Mouse (Mus musculus) left cerebral cortex, postnatal 14 days (tissue): ENCODE results near the gene Rara. TPM values are rescaled to one million over a fixed set of nuclear protein-coding genes. Genes with fewer than 3 reads are reported as not detected.

Experiments used
- DNase-seq, 2 experiments: peaks; one replicate each; pipeline ENCODE4 v3.0.0; 2021 to 2022; ENCODE audit warnings: low spot score in 2 of 2, mixed read lengths in 1 of 2
- intact Hi-C: fragments of 180-260 bp; cut with DNase I; formaldehyde crosslinking; loops from one replicate; pipeline ENCODE4 v1.15.1; 2025
- total RNA-seq, 2 experiments: library from RNA; stranded (reverse); gene quantifications; 2 replicates each; pipeline ENCODE4 v1.2.3; 2021

Gene Rara
- total RNA-seq, 2 experiments from 2014 or later: 14.6 to 15.1 TPM

GRCm38 (mm10) chr11:98947969-98948569 lies 20.5 kb downstream of the Rara start:
- intact Hi-C loops: no loop called here
- no peak for DNase-seq

DNA sequence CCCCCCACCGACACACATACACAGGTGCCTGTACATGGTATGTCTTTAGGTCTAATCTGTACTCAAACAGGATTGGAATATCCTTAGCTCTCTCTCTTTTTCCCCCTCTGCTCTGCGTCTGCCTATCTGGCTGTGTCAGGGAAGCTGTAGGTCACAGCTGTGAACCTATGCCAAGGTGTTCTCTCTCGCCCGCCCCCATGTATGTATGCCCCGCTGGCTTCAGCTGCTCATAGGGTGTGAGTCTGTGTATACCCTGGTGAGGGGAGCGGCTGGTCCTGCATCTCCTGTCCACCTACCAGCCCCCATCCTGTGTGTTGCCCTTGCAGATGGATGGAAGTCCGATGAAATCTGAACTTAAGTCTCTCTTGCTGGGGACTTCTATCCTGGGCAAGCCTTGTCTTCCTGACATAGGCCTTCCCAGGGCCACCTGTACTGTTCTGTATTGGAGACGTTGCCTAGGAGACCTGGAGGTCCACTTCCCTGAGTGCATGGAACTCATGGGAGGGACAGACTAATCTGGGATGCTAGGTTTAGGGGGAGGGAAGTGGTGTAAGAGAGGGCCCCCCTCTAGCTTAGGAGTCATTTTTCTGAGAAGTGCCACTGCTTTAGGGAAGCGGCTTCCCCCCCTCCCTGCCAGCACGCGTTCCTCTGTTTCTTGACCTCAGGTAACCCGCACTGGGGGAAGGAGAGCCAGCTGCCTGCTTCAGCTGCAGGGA lies 21.8 kb downstream of the Rara start:
- intact Hi-C loops: no loop called here
- no peak for DNase-seq

DNA sequence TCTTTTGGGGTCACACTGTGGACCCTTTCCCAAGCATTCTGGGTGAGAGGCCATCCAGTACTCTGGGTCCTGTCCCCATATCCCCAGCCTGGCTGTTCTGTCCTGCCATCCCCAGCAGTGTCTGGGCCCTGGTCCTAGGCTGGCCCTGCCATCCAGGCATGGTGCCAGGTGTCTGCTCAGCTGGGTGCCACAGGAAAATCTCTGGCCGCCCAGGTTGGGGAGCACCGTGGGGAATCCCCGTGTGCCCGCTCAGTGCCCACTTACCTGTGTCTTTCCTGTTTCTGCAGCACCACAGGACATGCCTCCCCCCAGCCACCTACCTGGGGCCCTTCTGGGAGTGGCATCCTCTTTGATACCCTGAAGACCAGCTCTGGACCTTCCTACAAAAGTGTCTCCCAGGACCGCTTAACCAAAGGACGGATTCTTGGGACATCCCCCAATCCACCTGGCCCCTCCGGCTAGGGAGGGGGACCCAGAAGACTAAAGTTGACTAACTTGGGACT lies 22.4 kb downstream of the Rara start:
- no peak for DNase-seq
- intact Hi-C loops: no loop called here

GRCm38 (mm10) chr11:98950484-98950883 lies 22.9 kb downstream of the Rara start:
- no peak for DNase-seq
- intact Hi-C loops: no loop called here

GRCm38 (mm10) chr11:98951026-98951906 lies 23.6 kb downstream of the Rara start:
- peak in 1 of 2 experiments; percentile 61 for DNase-seq
- intact Hi-C loops: no loop called here

GRCm38 (mm10) chr11:98952111-98952510 lies 24.5 kb downstream of the Rara start:
- intact Hi-C loops: no loop called here
- no peak for DNase-seq

DNA sequence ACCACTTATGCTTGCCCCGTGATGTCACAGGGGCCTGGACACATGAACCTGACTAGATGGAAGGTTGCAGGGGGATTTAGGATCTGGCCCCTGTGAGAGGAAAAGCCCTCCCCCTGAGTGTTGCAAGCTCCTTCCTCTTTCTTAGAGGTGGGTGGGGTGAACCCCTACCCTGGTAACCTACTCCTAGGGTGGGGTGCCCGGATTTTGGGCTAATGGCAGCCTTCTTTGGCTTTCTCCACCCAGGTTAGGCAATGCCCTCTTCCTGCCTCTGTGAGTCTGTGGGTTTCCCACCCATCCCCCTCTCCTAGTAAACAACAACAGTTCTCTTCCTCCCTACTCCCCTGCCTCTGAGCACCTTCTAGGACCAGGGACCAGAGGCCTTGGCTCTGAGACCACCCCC lies 25.1 kb downstream of the Rara start:
- DNase-seq: no peak
- intact Hi-C loops: no loop called here

- DNase-seq: no peak
- intact Hi-C loops: no loop called here
These were observed 25.7 kb downstream of the Rara start for GRCm38 (mm10) chr11:98953361-98953760.

GRCm38 (mm10) chr11:98953835-98954320 lies 26.3 kb downstream of the Rara start:
- intact Hi-C loops: no loop called here
- no peak for DNase-seq

DNA sequence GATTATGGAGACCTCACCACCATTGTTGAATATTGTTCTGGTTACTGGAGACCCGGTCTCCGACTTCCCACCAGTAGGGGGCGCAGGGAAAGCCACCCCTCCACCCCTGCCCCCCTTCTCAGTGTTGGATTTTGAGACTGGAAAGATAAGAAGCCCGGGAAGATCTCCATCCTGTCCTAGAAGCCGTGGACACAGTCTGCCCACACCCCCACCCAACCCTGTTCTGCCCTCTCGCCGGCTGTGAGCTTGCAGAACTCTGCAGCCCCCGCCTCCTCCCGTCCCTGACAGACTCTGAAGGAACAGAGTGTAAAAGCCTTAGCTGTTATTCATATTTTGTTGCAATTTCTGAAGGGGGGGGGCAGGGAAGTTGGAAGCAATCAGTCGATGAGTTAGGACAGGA lies 26.8 kb downstream of the Rara start:
- DNase-seq: peak in 1 of 2 experiments; percentile 65
- intact Hi-C loops: no loop called here

DNA sequence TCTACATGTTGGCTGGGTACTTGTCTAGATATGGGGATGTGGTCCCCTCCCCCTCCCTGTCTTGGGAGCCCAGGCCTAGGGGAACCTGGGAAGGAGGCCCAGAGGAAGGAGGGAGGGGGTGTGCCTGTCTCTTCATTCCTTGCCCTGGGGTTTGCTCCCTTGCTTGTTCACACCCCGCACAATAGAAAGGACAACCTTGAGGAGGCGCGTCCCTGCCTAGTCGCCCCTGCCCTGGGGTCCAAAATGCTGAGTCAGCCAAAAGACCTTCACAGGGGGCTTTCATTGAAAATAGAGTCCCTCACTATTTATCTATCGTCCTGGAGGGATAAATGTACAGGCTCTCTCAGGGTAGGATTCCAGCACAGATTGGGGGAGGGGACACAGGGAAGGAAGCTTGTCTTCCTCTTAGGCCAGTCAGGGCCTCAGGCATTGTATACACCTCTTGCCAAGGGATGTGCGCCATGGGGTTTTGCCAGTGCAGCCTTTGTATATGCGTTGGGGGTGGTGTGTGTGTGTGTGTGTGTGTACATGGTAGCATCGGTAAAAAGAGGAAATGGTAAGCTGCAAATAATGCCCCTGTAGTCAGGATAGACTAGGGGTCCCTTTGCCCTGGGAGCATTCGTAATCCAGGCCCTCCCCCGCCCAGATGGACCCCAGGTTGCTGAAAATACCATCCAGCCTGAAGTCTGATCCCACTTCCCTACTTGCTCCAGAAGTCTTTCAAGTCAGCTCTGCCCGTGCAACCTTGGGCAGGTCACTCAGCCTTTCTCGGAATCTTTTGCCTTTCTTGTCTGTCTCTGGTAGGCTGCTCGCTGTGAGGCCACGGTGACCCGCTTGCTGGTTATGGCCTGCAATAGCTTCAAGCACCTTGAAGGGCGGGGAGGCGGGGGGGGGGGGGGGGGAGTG lies 27.4 kb downstream of the Rara start:
- intact Hi-C loops: no loop called here
- DNase-seq: no peak

DNA sequence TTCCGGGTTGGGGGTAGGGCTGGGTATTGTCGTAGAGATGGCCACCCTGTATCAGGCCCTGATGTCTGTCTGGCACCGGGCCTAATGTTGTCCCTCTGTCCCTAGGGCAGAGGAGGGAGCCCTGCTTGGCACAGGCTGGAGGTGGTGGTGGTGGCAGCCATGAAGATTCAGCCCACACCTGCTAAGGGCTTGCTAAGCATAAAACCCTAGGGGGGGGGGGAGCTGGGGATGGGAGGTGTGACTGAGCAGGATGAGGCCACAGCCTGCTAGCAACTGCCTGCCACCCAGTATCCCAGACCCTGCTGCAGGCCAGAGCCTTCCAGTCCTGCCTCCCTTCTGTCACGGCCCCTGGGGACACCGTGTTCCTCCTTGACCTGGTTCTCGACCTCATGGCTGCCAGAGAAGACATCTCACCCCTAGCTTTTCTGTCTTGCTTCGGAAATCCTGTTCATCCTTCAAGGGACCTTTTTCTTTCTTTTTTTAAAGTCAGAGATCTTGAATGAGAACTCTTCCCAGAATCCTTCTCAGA lies 28.2 kb downstream of the Rara start:
- no peak for DNase-seq
- intact Hi-C loops: no loop called here

GRCm38 (mm10) chr11:98956340-98956739 lies 28.7 kb downstream of the Rara start:
- intact Hi-C loops: no loop called here

DNA sequence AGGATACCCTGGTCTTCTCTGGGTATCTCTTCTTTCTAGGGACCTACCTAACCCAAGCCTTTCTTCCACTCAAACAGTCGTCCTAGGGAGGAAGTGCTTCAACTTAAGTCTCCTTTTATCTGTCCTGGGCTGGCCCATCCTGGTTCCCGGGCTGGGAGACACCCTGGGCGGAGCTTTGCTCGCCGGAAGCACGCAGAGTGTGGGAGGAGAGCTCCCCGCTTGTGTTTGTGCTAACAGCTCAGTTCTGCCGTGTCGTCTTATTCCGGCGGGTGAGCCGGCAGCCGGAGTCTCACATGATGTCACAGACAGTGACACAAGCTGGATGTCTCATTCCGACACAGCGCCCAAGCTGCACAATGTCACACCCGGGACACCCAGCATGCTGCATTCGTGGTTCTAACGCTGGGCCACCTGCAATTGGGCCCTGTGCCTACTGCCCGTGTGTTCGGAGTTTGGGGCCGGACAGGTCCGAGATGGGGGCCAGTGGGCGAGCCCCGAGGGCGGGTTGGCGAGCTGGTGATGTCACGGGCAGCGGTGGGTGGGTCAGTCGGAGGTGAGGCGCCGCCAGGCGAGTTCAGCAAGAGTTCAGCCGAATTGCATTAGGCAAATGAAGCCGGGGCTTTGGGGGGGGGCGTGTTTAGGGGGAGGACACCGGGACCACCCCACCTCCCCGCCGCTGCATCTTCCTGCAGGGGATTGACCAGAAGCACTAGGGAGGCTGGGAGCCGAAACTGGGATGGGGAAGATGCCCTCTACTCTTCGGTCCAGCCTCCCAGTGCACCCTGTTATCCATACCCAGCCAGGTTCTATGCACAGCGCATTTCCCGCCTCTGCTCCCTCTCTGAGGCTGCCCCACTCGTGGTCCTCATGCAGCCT lies 32.1 kb downstream of the Rara start:
- peak; percentile 71 to 85 for DNase-seq
- intact Hi-C loops: no loop called here

More at GRCm38 (mm10) chr11:98956340-98956739, 28.7 kb downstream of the Rara start:
- DNase-seq: no peak

DNA sequence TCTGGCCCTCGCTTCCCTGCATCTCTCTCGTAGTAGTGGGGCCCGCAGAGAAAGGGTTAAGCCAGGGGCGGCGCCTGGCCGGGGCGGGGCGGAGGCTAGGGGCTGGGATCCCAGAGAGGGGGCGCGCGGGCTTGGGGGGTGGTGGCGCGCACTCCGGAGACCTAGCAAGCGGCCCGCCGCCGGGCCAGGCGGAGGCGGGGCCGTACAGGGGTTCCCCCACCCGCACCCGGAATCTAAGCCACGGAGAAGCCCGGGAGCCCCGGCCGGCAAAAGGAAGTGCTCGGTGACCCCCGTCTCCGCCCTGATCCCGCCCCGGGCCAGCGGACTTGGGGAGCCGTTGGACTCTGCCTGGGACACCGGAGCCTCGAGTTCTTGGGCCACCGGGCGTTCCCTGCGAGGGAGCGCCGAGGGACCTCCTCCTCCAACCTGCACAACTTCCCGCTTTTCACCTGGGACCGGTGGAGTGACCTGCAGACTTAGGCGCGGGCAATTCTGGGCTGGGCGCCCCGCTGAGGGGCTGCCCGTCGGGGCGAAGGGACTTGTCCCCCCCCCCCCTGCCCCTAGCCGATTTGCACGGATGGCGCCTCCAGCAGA lies 32.8 kb downstream of the Rara start:
- intact Hi-C loops: no loop called here
- DNase-seq: no peak

DNA sequence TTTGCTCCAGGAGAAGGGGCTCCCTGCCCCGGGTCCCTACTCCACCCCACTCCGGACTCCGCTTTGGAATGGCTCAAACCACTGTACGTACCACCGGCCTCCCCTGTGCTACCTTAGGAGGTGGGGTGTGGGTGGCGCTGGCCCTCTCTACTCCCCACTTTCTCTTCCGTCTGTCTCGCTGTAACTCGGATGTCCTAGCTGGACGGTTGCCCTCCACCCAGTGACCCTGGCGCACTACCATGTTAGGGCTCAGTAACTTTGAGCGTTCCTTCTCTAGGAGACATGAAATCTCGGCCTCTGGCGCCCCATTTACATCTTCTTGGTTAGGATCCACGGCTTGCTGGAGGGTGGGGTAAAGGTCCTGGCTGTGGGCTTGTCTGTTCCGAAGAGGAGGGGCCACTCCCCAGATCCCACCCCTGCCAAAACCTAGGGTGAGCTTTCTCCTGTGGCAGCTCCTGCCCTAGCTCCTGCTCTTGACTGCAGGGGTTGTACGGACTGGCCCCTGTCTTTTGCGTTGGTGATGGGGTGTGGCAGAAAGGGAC lies 33.5 kb downstream of the Rara start:
- intact Hi-C loops: no loop called here
- DNase-seq: no peak

DNA sequence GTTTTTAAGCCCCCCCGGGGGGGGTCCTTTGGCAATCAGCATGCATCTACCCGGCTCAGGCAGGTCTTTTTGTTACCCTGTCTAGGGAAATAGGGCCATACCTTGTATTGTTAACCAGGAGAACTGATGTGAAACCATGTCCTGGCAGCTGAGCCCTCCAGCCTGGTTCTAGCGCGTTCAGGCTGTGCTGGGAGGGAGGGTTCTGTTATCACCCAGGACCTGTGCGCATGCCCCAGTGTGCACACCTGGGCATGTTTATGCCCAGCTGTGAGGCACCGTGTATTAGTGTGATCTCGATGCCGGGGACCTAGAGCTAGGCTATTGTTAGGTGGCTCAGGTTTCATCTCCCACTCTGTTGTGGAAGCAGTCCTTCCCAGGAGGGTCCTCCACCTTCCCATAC lies 34.1 kb downstream of the Rara start:
- DNase-seq: no peak
- intact Hi-C loops: no loop called here
